Mouse (Mus musculus) kidney, embryonic 14.5 days (tissue): Measurements from ENCODE around the gene Gm28035. TPM values are rescaled to one million over a fixed set of nuclear protein-coding genes. Genes with fewer than 3 reads are reported as not detected.

ENCODE experiments used
- ATAC-seq: fragments of 200-750 bp; cut with Nextera tagmentation; 2 replicates; pipeline ENCODE4 v1.8.0; 2017; ENCODE audit warnings: moderate number of reproducible peaks, mild to moderate bottlenecking, moderate TSS enrichment, moderate library complexity; ENCODE audit not compliant: low FRiP score, low TSS enrichment
- H3K27ac ChIP-seq: fragments of 300-500 bp; sonication (generic); 2 replicates; pipeline ENCODE4 v1.5.1; 2014; ENCODE audit warnings: low read depth, mild to moderate bottlenecking, low read length, moderate library complexity, mixed read lengths
- H3K27me3 ChIP-seq: fragments of 300-500 bp; sonication (generic); 2 replicates; pipeline ENCODE4 v1.6.1; 2014; ENCODE audit warnings: mild to moderate bottlenecking, low read length; ENCODE audit not compliant: control insufficient read depth, insufficient read depth
- H3K36me3 ChIP-seq: fragments of 300-500 bp; sonication (generic); 2 replicates; pipeline ENCODE4 v1.6.1; 2014; ENCODE audit warnings: low read length, mixed read lengths; ENCODE audit not compliant: control insufficient read depth, insufficient read depth
- H3K4me1 ChIP-seq: fragments of 300-500 bp; sonication (generic); 2 replicates; pipeline ENCODE4 v1.6.1; 2014; ENCODE audit warnings: low read length, mixed read lengths; ENCODE audit not compliant: control insufficient read depth, insufficient read depth
- H3K4me2 ChIP-seq: fragments of 300-500 bp; sonication (generic); replicated peaks from 2 replicates; pipeline ENCODE4 v1.6.1; 2014; ENCODE audit warnings: low read depth, mild to moderate bottlenecking, low read length
- H3K4me3 ChIP-seq: fragments of 300-500 bp; sonication (generic); 2 replicates; pipeline ENCODE4 v1.5.1; 2014; ENCODE audit warnings: mild to moderate bottlenecking, low read length
- H3K9ac ChIP-seq: fragments of 300-500 bp; sonication (generic); 2 replicates; pipeline ENCODE4 v1.6.1; 2014; ENCODE audit warnings: low read depth, mild to moderate bottlenecking, low read length, moderate library complexity
- H3K9me3 ChIP-seq: fragments of 300-500 bp; sonication (generic); 2 replicates; pipeline ENCODE4 v1.6.1; 2016; ENCODE audit warnings: low read length; ENCODE audit not compliant: control insufficient read depth
- WGBS: fragments of 180-500 bp; shearing (Covaris S2); extraction: QIAGEN DNeasy Blood & Tissue Kit; methylation state at CpG from one replicate; pipeline ENCODE4 v1.1.7; 2014; 5-methylcytosine and 5-hydroxymethylcytosine counted together
- polyA plus RNA-seq: library from polyadenylated mRNA; unstranded; fragments of >200 nt; fragmentation: Nextera tagmentation; extraction: Ambion mirVana; gene quantifications from 2 replicates; pipeline ENCODE4 v1.2.1, GENCODE M21; 2014

Gm28035 gene
- polyA plus RNA-seq, 1 experiment from 2014 or later: 0.07 TPM

- ATAC-seq: no peak
- H3K9me3 ChIP-seq: no peaks in the 10 kb centered on the region
- no peak overlapping the region for H3K9ac ChIP-seq
- H3K27ac ChIP-seq: no peak overlapping the region
- peaks cover 23% of the 10 kb centered on the region for H3K4me1 ChIP-seq
- 57% methylated on average over 4 of the region's 4 CpGs for WGBS
- H3K27me3 ChIP-seq: no peaks in the 10 kb centered on the region
- H3K36me3 ChIP-seq: peaks cover 55% of the 10 kb centered on the region
- H3K4me3 ChIP-seq: no peak overlapping the region
- no peak overlapping the region for H3K4me2 ChIP-seq
Observed at GRCm38 (mm10) chr2:30262840-30263441, 22.6 kb downstream of the Gm28035 start.

- H3K9me3 ChIP-seq: no peaks in the 10 kb centered on the region
Observed at GRCm38 (mm10) chr2:30263811-30264210, 23.4 kb downstream of the Gm28035 start.

GRCm38 (mm10) chr2:30264671-30265519 is 24.5 kb downstream of the Gm28035 start:
- Histone ChIP-seq H3K4me2 (no peak overlapping the region), H3K4me1 (peaks cover 23% of the 10 kb centered on the region), H3K9ac (0 out of 2 replicates have a peak overlapping the region, but pooled peaks have one; percentile 28), H3K4me3 (no peak overlapping the region), H3K27ac (peak overlapping the region; percentile 90), H3K9me3 (no peaks in the 10 kb centered on the region), H3K36me3 (peaks cover 44% of the 10 kb centered on the region), H3K27me3 (no peaks in the 10 kb centered on the region)
- peak; percentile 32; the same call in 1 of the 2 replicates for ATAC-seq
- WGBS: 69% methylated on average over 7 of the region's 7 CpGs

More at GRCm38 (mm10) chr2:30263811-30264210, 23.4 kb downstream of the Gm28035 start:
- Histone ChIP-seq H3K36me3 (peaks cover 49% of the 10 kb centered on the region), H3K4me2 (no peak overlapping the region), H3K27me3 (no peaks in the 10 kb centered on the region), H3K4me3 (no peak overlapping the region), H3K9ac (no peak overlapping the region), H3K4me1 (peaks cover 23% of the 10 kb centered on the region), H3K27ac (no peak overlapping the region)
- ATAC-seq: no peak
- WGBS: 85% methylated on average over 6 of the region's 6 CpGs

GRCm38 (mm10) chr2:30265767-30266253 is 25.4 kb downstream of the Gm28035 start, which contains the start of gene Phyhd1:
TSS of gene Phyhd1 (plus strand) at chr2:30266203.
- Histone ChIP-seq H3K4me3 (no peak within 1 kb of the TSS), H3K9me3 (no peaks in the 10 kb centered on the region), H3K27ac (peak within 1 kb of the TSS; percentile 90), H3K36me3 (peaks cover 39% of the 10 kb centered on the region), H3K27me3 (no peaks in the 10 kb centered on the region), H3K4me2 (peak within 1 kb of the TSS; percentile 19), H3K4me1 (peaks cover 23% of the 10 kb centered on the region), H3K9ac (peak within 1 kb of the TSS; percentile 28)
- WGBS: 54% methylated on average over 5 of the region's 5 CpGs
- no peak for ATAC-seq

GRCm38 (mm10) chr2:30266392-30266941 is 26.1 kb downstream of the Gm28035 start:
- peaks cover 37% of the 10 kb centered on the region for H3K36me3 ChIP-seq
- no peak overlapping the region for H3K4me3 ChIP-seq
- no peaks in the 10 kb centered on the region for H3K9me3 ChIP-seq
- H3K9ac ChIP-seq: peak overlapping the region; percentile 25
- peak; percentile 74 for ATAC-seq
- H3K27me3 ChIP-seq: no peaks in the 10 kb centered on the region
- WGBS: 20% methylated on average over 4 of the region's 4 CpGs
- peak overlapping the region; percentile 90 for H3K27ac ChIP-seq
- H3K4me2 ChIP-seq: peak overlapping the region; percentile 19
- peaks cover 23% of the 10 kb centered on the region for H3K4me1 ChIP-seq

GRCm38 (mm10) chr2:30267466-30267865 is 27.1 kb downstream of the Gm28035 start:
- Histone ChIP-seq H3K4me2 (no peak overlapping the region), H3K27me3 (no peaks in the 10 kb centered on the region), H3K9me3 (no peaks in the 10 kb centered on the region), H3K36me3 (peaks cover 27% of the 10 kb centered on the region), H3K4me3 (no peak overlapping the region), H3K27ac (no peak overlapping the region), H3K9ac (no peak overlapping the region; the same call in 1 of the 2 replicates), H3K4me1 (peaks cover 23% of the 10 kb centered on the region)
- WGBS: 92% methylated on average over 2 of the region's 2 CpGs
- no peak for ATAC-seq

GRCm38 (mm10) chr2:30268371-30268770 is 28.0 kb downstream of the Gm28035 start:
- Histone ChIP-seq H3K4me2 (no peak overlapping the region), H3K9me3 (no peaks in the 10 kb centered on the region), H3K27ac (no peak overlapping the region), H3K4me1 (peaks cover 23% of the 10 kb centered on the region), H3K27me3 (no peaks in the 10 kb centered on the region), H3K36me3 (peaks cover 20% of the 10 kb centered on the region), H3K9ac (no peak overlapping the region), H3K4me3 (no peak overlapping the region)
- ATAC-seq: no peak
- 46% methylated on average over 4 of the region's 4 CpGs for WGBS

GRCm38 (mm10) chr2:30269241-30269990 is 29.0 kb downstream of the Gm28035 start:
- ATAC-seq: no peak
- Histone ChIP-seq H3K36me3 (peaks cover 10% of the 10 kb centered on the region), H3K27me3 (no peaks in the 10 kb centered on the region), H3K9me3 (no peaks in the 10 kb centered on the region), H3K9ac (no peak overlapping the region), H3K4me2 (no peak overlapping the region), H3K4me3 (no peak overlapping the region), H3K4me1 (peaks cover 19% of the 10 kb centered on the region), H3K27ac (no peak overlapping the region)
- 88% methylated on average over 17 of the region's 17 CpGs for WGBS
